Mouse (Mus musculus): Measurements from ENCODE around the gene Lamc3. TPM values are rescaled to one million over a fixed set of nuclear protein-coding genes. Genes with fewer than 3 reads are reported as not detected.
A peak's percentile ranks its signal among the peaks of the same experiment; 100 is the strongest.

Lamc3 gene
- polyA plus RNA-seq, 1 experiment from 2014 or later: 2.3 TPM

GRCm38 (mm10) chr2:31915112-31915511 lies 28.0 kb downstream of the Lamc3 start:
- H3K4me1 ChIP-seq: 0 out of 2 replicates have a peak, but pooled peaks cover 6% of the 10 kb centered on the region
- no peaks in the 10 kb centered on the region; the same call in 1 of the 2 replicates for H3K27me3 ChIP-seq (replicated peaks; ENCODE audit: low read depth, poor library complexity, severe bottlenecking)
- peak; percentile 81 for DNase-seq (ENCODE audit: low spot score)
- no peak overlapping the region for H3K4me3 ChIP-seq
- H3K27ac ChIP-seq (replicated peaks): no peak overlapping the region
- H3K9me3 ChIP-seq: no peaks in the 10 kb centered on the region
- WGBS: 22% methylated on average over 4 of the region's 4 CpGs
- H3K36me3 ChIP-seq (replicated peaks): no peaks in the 10 kb centered on the region

- Histone ChIP-seq H3K4me3 (no peak overlapping the region), H3K4me1 (peaks cover 14% of the 10 kb centered on the region), H3K27ac (replicated peaks) (no peak overlapping the region), H3K27me3 (replicated peaks; ENCODE audit: low read depth, poor library complexity, severe bottlenecking) (no peaks in the 10 kb centered on the region; the same call in none of the 2 replicates), H3K9me3 (no peaks in the 10 kb centered on the region), H3K36me3 (replicated peaks) (no peaks in the 10 kb centered on the region)
- peak; percentile 49 for DNase-seq (ENCODE audit: low spot score)
- WGBS: 27% methylated on average over 4 of the region's 4 CpGs
Observed at GRCm38 (mm10) chr2:31917636-31918035, 30.5 kb downstream of the Lamc3 start.

GRCm38 (mm10) chr2:31923645-31924044 lies 36.6 kb downstream of the Lamc3 start:
- peaks cover 7% of the 10 kb centered on the region for H3K27me3 ChIP-seq (replicated peaks; ENCODE audit: low read depth, poor library complexity, severe bottlenecking)
- no peak for DNase-seq (ENCODE audit: low spot score)
- H3K4me1 ChIP-seq: peaks cover 8% of the 10 kb centered on the region
- H3K36me3 ChIP-seq (replicated peaks): no peaks in the 10 kb centered on the region
- no peak overlapping the region for H3K27ac ChIP-seq (replicated peaks)
- no peaks in the 10 kb centered on the region for H3K9me3 ChIP-seq
- WGBS: 86% methylated on average over 4 of the region's 4 CpGs
- no peak overlapping the region for H3K4me3 ChIP-seq

- H3K27me3 ChIP-seq (replicated peaks; ENCODE audit: low read depth, poor library complexity, severe bottlenecking): peaks cover 7% of the 10 kb centered on the region
- no peak overlapping the region for H3K27ac ChIP-seq (replicated peaks)
- H3K4me3 ChIP-seq: no peak overlapping the region
- no peaks in the 10 kb centered on the region for H3K36me3 ChIP-seq (replicated peaks)
- DNase-seq (ENCODE audit: low spot score): peak; percentile 44
- H3K9me3 ChIP-seq: no peaks in the 10 kb centered on the region
- 32% methylated on average over 9 of the region's 9 CpGs for WGBS
- peaks cover 8% of the 10 kb centered on the region for H3K4me1 ChIP-seq
Observed at GRCm38 (mm10) chr2:31924811-31925210, 37.7 kb downstream of the Lamc3 start.

GRCm38 (mm10) chr2:31925936-31926335 lies 38.8 kb downstream of the Lamc3 start:
- H3K4me1 ChIP-seq: peaks cover 13% of the 10 kb centered on the region
- WGBS: 66% methylated on average over 4 of the region's 4 CpGs
- no peak overlapping the region for H3K4me3 ChIP-seq
- H3K36me3 ChIP-seq (replicated peaks): no peaks in the 10 kb centered on the region
- no peak for DNase-seq (ENCODE audit: low spot score)
- H3K9me3 ChIP-seq: no peaks in the 10 kb centered on the region
- H3K27ac ChIP-seq (replicated peaks): no peak overlapping the region
- H3K27me3 ChIP-seq (replicated peaks; ENCODE audit: low read depth, poor library complexity, severe bottlenecking): peaks cover 11% of the 10 kb centered on the region; the same call in 1 of the 2 replicates

GRCm38 (mm10) chr2:31929664-31930063 lies 42.6 kb downstream of the Lamc3 start:
- H3K4me1 ChIP-seq: peaks cover 14% of the 10 kb centered on the region
- no peaks in the 10 kb centered on the region for H3K9me3 ChIP-seq
- H3K36me3 ChIP-seq (replicated peaks): no peaks in the 10 kb centered on the region
- no peak overlapping the region for H3K4me3 ChIP-seq
- no peak for DNase-seq (ENCODE audit: low spot score)
- no peak overlapping the region for H3K27ac ChIP-seq (replicated peaks)
- 91% methylated on average over 3 of the region's 3 CpGs for WGBS
- H3K27me3 ChIP-seq (replicated peaks; ENCODE audit: low read depth, poor library complexity, severe bottlenecking): 0 out of 2 replicates have a peak, but pooled peaks cover 4% of the 10 kb centered on the region

GRCm38 (mm10) chr2:31934551-31934950 lies 47.5 kb downstream of the Lamc3 start:
- Histone ChIP-seq H3K4me1 (peaks cover 23% of the 10 kb centered on the region), H3K27ac (replicated peaks) (no peak overlapping the region), H3K9me3 (no peaks in the 10 kb centered on the region), H3K36me3 (replicated peaks) (no peaks in the 10 kb centered on the region), H3K4me3 (no peak overlapping the region), H3K27me3 (replicated peaks; ENCODE audit: low read depth, poor library complexity, severe bottlenecking) (peaks cover 4% of the 10 kb centered on the region; the same call in 1 of the 2 replicates)
- no peak for DNase-seq (ENCODE audit: low spot score)
- 48% methylated on average over 4 of the region's 4 CpGs for WGBS

- no peak for DNase-seq (ENCODE audit: low spot score)
- Histone ChIP-seq H3K4me3 (no peak overlapping the region), H3K9me3 (no peaks in the 10 kb centered on the region), H3K36me3 (replicated peaks) (no peaks in the 10 kb centered on the region), H3K27me3 (replicated peaks; ENCODE audit: low read depth, poor library complexity, severe bottlenecking) (peaks cover 4% of the 10 kb centered on the region; the same call in 1 of the 2 replicates), H3K4me1 (peaks cover 25% of the 10 kb centered on the region), H3K27ac (replicated peaks) (no peak overlapping the region)
- 49% methylated on average over 4 of the region's 4 CpGs for WGBS
Observed at GRCm38 (mm10) chr2:31935054-31935453, 48.0 kb downstream of the Lamc3 start.

- peaks cover 15% of the 10 kb centered on the region for H3K4me1 ChIP-seq
- 83% methylated on average over 1 of the region's 1 CpGs for WGBS
- H3K27me3 ChIP-seq (replicated peaks; ENCODE audit: low read depth, poor library complexity, severe bottlenecking): no peaks in the 10 kb centered on the region; the same call in 1 of the 2 replicates
- no peaks in the 10 kb centered on the region for H3K36me3 ChIP-seq (replicated peaks)
- no peaks in the 10 kb centered on the region for H3K9me3 ChIP-seq
- H3K27ac ChIP-seq (replicated peaks): no peak overlapping the region
- H3K4me3 ChIP-seq: no peak overlapping the region
- no peak for DNase-seq (ENCODE audit: low spot score)
Observed at GRCm38 (mm10) chr2:31938298-31938697, 51.2 kb downstream of the Lamc3 start.

GRCm38 (mm10) chr2:31943011-31943410 lies 55.9 kb downstream of the Lamc3 start:
- no peak for DNase-seq (ENCODE audit: low spot score)
- 0 out of 2 replicates have a peak, but pooled peaks cover 5% of the 10 kb centered on the region for H3K4me1 ChIP-seq
- H3K4me3 ChIP-seq: no peak overlapping the region
- 82% methylated on average over 4 of the region's 4 CpGs for WGBS
- no peaks in the 10 kb centered on the region for H3K9me3 ChIP-seq
- peaks cover 5% of the 10 kb centered on the region; the same call in 1 of the 2 replicates for H3K27me3 ChIP-seq (replicated peaks; ENCODE audit: low read depth, poor library complexity, severe bottlenecking)
- no peaks in the 10 kb centered on the region for H3K36me3 ChIP-seq (replicated peaks)
- no peak overlapping the region for H3K27ac ChIP-seq (replicated peaks)

- Histone ChIP-seq H3K4me1 (peaks cover 9% of the 10 kb centered on the region), H3K27me3 (replicated peaks; ENCODE audit: low read depth, poor library complexity, severe bottlenecking) (peaks cover 23% of the 10 kb centered on the region; the same call in 1 of the 2 replicates), H3K36me3 (replicated peaks) (no peaks in the 10 kb centered on the region), H3K27ac (replicated peaks) (no peak overlapping the region), H3K9me3 (no peaks in the 10 kb centered on the region), H3K4me3 (no peak overlapping the region)
- 71% methylated on average over 2 of the region's 2 CpGs for WGBS
- DNase-seq (ENCODE audit: low spot score): no peak
Observed at GRCm38 (mm10) chr2:31945580-31945979, 58.5 kb downstream of the Lamc3 start.

GRCm38 (mm10) chr2:31948392-31948791 lies 61.3 kb downstream of the Lamc3 start:
- Histone ChIP-seq H3K27ac (replicated peaks) (no peak overlapping the region), H3K27me3 (replicated peaks; ENCODE audit: low read depth, poor library complexity, severe bottlenecking) (peaks cover 25% of the 10 kb centered on the region; the same call in 1 of the 2 replicates), H3K4me3 (no peak overlapping the region), H3K4me1 (peaks cover 35% of the 10 kb centered on the region), H3K36me3 (replicated peaks) (peaks cover 20% of the 10 kb centered on the region), H3K9me3 (no peaks in the 10 kb centered on the region)
- 83% methylated on average over 6 of the region's 6 CpGs for WGBS
- no peak for DNase-seq (ENCODE audit: low spot score)

GRCm38 (mm10) chr2:31948801-31949200 lies 61.7 kb downstream of the Lamc3 start:
- peaks cover 24% of the 10 kb centered on the region for H3K36me3 ChIP-seq (replicated peaks)
- no peak for DNase-seq (ENCODE audit: low spot score)
- H3K4me3 ChIP-seq: no peak overlapping the region
- no peak overlapping the region for H3K27ac ChIP-seq (replicated peaks)
- H3K9me3 ChIP-seq: no peaks in the 10 kb centered on the region
- peaks cover 25% of the 10 kb centered on the region; the same call in 1 of the 2 replicates for H3K27me3 ChIP-seq (replicated peaks; ENCODE audit: low read depth, poor library complexity, severe bottlenecking)
- WGBS: 75% methylated on average over 6 of the region's 6 CpGs
- H3K4me1 ChIP-seq: peaks cover 38% of the 10 kb centered on the region
